Mouse (Mus musculus): ENCODE measurements around the gene Chmp3. TPM values are rescaled to one million over a fixed set of nuclear protein-coding genes. Genes with fewer than 3 reads are reported as not detected.

Gene Chmp3
- total and polyA plus RNA-seq, 3 experiments = 27.8 to 68.1 (median 44.7) TPM

- H3K4me3 ChIP-seq (replicated peaks in 1 of 3; ENCODE audit: low read depth in 2 of 3, low read length in 2 of 3, poor library complexity in 1 of 3) = no peak overlapping the region
- DNase-seq (ENCODE audit: extremely low read depth) = no peak
- H3K36me3 ChIP-seq (replicated peaks in 1 of 2; ENCODE audit: control insufficient read depth in 1 of 2, insufficient read depth in 1 of 2, low read length in 1 of 2) = peaks cover 5 to 21% of the 10 kb centered on the region in 2 experiments
- H3K9me3 ChIP-seq (replicated peaks; ENCODE audit: low read length) = no peaks in the 10 kb centered on the region
- no peak overlapping the region for H3K9ac ChIP-seq (ENCODE audit: insufficient read depth, low read depth)
- H3K4me1 ChIP-seq (ENCODE audit: control insufficient read depth in 1 of 2, insufficient read depth in 2 of 2) = no peaks in the 10 kb centered on the region
- H3K79me2 ChIP-seq (replicated peaks; ENCODE audit: control insufficient read depth, extremely low read depth, insufficient read depth, poor library complexity, severe bottlenecking) = no peaks in the 10 kb centered on the region; the same call in 1 of the 2 replicates
- no peak overlapping the region for H3K27ac ChIP-seq (ENCODE audit: insufficient read depth, low read depth)
- no peak overlapping the region for H3K4me2 ChIP-seq (ENCODE audit: insufficient read depth, low read depth, poor library complexity, severe bottlenecking)
- dilution Hi-C loops (cut with MboI; ENCODE audit: extremely low pct_ligation_motif_present, extremely low pct_unique_long_range_greater_than_20kb, low sequenced_read_pairs) (no loop called here), in situ Hi-C loops (cut with MboI; ENCODE audit: low pct_ligation_motif_present, low pct_unique_long_range_greater_than_20kb, low sequenced_read_pairs) (no loop called here)
- no peaks in the 10 kb centered on the region for H3K27me3 ChIP-seq (replicated peaks)
- no peak for TF ChIP-seq RCOR1 (conservative IDR thresholded peaks at IDR 0.05; ENCODE audit: low read depth, low read length)
- TF ChIP-seq USF1 (IDR thresholded peaks at IDR 0.05; ENCODE audit: low read depth, low read length) = no peak
- TF ChIP-seq MAFK (IDR thresholded peaks at IDR 0.05; ENCODE audit: insufficient replicate concordance, low read length) = no peak
- TF ChIP-seq ZC3H11A (IDR thresholded peaks at IDR 0.05; ENCODE audit: low read depth, low read length) = no peak
- TF ChIP-seq USF2 (conservative IDR thresholded peaks at IDR 0.05; ENCODE audit: low read depth, low read length) = no peak
- TF ChIP-seq CHD2 (IDR thresholded peaks at IDR 0.05; ENCODE audit: low read length) = no peak
- TF ChIP-seq MXI1 (IDR thresholded peaks at IDR 0.05; ENCODE audit: low read depth, low read length) = no peak
- no peak for TF ChIP-seq ELF1 (IDR thresholded peaks at IDR 0.05; ENCODE audit: low read depth, low read length)
- no peak for TF ChIP-seq JUN (IDR thresholded peaks at IDR 0.05; ENCODE audit: insufficient read depth, low read depth, low read length)
- TF ChIP-seq MAX (IDR thresholded peaks at IDR 0.05; ENCODE audit: low read length) = no peak
- no peak for TF ChIP-seq PAX5 (IDR thresholded peaks at IDR 0.05; ENCODE audit: low read length)
- no peak for TF ChIP-seq RAD21 (IDR thresholded peaks at IDR 0.05; ENCODE audit: low read depth, low read length)
- no peak for TF ChIP-seq TCF12 (IDR thresholded peaks at IDR 0.05; ENCODE audit: low read depth, low read length)
- TF ChIP-seq ZNF384 (IDR thresholded peaks at IDR 0.05; ENCODE audit: low read depth, low read length) = no peak
These were observed 11.9 kb downstream of the Chmp3 start for GRCm38 (mm10) chr6:71555507-71555951.

- Histone ChIP-seq H3K4me1 (ENCODE audit: control insufficient read depth in 1 of 2, insufficient read depth in 2 of 2) (no peaks in the 10 kb centered on the region), H3K4me2 (ENCODE audit: insufficient read depth, low read depth, poor library complexity, severe bottlenecking) (no peak overlapping the region), H3K27me3 (replicated peaks) (no peaks in the 10 kb centered on the region), H3K79me2 (replicated peaks; ENCODE audit: control insufficient read depth, extremely low read depth, insufficient read depth, poor library complexity, severe bottlenecking) (no peaks in the 10 kb centered on the region), H3K4me3 (replicated peaks in 1 of 3; ENCODE audit: low read depth in 2 of 3, low read length in 2 of 3, poor library complexity in 1 of 3) (no peak overlapping the region), H3K36me3 (replicated peaks in 1 of 2; ENCODE audit: control insufficient read depth in 1 of 2, insufficient read depth in 1 of 2, low read length in 1 of 2) (peaks cover 5 to 31% of the 10 kb centered on the region in 2 experiments), H3K9ac (ENCODE audit: insufficient read depth, low read depth) (no peak overlapping the region), H3K9me3 (replicated peaks; ENCODE audit: low read length) (no peaks in the 10 kb centered on the region), H3K27ac (ENCODE audit: insufficient read depth, low read depth) (no peak overlapping the region)
- in situ Hi-C loops (cut with MboI; ENCODE audit: low pct_ligation_motif_present, low pct_unique_long_range_greater_than_20kb, low sequenced_read_pairs) = no loop called here
- no peak for TF ChIP-seq MAFK (IDR thresholded peaks at IDR 0.05; ENCODE audit: insufficient replicate concordance, low read length)
- no peak for TF ChIP-seq E2F4 (IDR thresholded peaks at IDR 0.05; ENCODE audit: insufficient replicate concordance, low read depth, low read length)
- no peak for TF ChIP-seq HCFC1 (IDR thresholded peaks at IDR 0.05; ENCODE audit: low read depth, low read length)
- TF ChIP-seq NRF1 (IDR thresholded peaks at IDR 0.05; ENCODE audit: low read depth, low read length) = no peak
- TF ChIP-seq MXI1 (IDR thresholded peaks at IDR 0.05; ENCODE audit: low read depth, low read length) = no peak
- TF ChIP-seq SIN3A (IDR thresholded peaks at IDR 0.05; ENCODE audit: low read length) = no peak
- TF ChIP-seq IRF4 (IDR thresholded peaks at IDR 0.05; ENCODE audit: low read depth, low read length) = no peak
- no peak for TF ChIP-seq JUND (conservative IDR thresholded peaks at IDR 0.05; ENCODE audit: low read depth, low read length)
- TF ChIP-seq ZC3H11A (IDR thresholded peaks at IDR 0.05; ENCODE audit: low read depth, low read length) = no peak
- no peak for TF ChIP-seq MYC (IDR thresholded peaks at IDR 0.05; ENCODE audit: low read depth, low read length)
- no peak for TF ChIP-seq ZNF384 (IDR thresholded peaks at IDR 0.05; ENCODE audit: low read depth, low read length)
- no peak for TF ChIP-seq BHLHE40 (IDR thresholded peaks at IDR 0.05; ENCODE audit: low read depth, low read length)
- no peak for TF ChIP-seq CTCF (conservative IDR thresholded peaks at IDR 0.05 in 1 of 2, IDR thresholded peaks at IDR 0.05 in 1 of 2; ENCODE audit: low read depth in 2 of 2, low read length in 2 of 2)
- no peak for TF ChIP-seq TCF12 (IDR thresholded peaks at IDR 0.05; ENCODE audit: low read depth, low read length)
- DNase-seq (ENCODE audit: extremely low read depth) = no peak
- dilution Hi-C loops (cut with MboI; ENCODE audit: extremely low pct_ligation_motif_present, extremely low pct_unique_long_range_greater_than_20kb, low sequenced_read_pairs) = no loop called here
These were observed 13.2 kb downstream of the Chmp3 start for GRCm38 (mm10) chr6:71556826-71557225.

All from CH12.LX (cell line).